Mouse (Mus musculus): ENCODE data around the gene Fastkd5. TPM values are rescaled to one million over a fixed set of nuclear protein-coding genes. Genes with fewer than 3 reads are reported as not detected.

Fastkd5 gene
- polyA plus RNA-seq, 1 experiment from 2014 or later, result 22.3 TPM

DNA sequence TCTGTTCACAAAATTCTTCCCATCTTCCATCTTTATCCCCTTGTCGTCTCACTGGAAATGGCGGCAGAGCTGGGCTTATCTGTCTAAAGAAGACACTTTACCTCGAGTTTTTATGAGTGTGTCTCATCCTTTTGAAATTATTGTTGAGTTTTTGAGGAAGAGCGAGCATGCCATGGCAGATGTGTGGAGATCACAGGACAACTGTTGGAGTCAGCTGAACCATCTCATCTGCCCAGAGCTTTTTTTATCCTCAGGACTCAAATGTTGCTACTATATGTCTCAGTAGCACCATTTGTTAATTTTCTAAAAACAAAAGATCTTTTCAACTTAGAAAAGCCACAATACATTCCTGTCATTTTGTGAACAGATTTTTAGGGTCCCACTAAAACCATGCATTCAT, 15.4 kb upstream of the Fastkd5 start:
- Histone ChIP-seq H3K9me3 (replicated peaks) (no peaks in the 10 kb centered on the region), H3K27me3 (ENCODE audit: low read depth, poor library complexity, severe bottlenecking) (peaks cover 19% of the 10 kb centered on the region), H3K4me1 (peaks cover 14% of the 10 kb centered on the region), H3K27ac (no peak overlapping the region), H3K36me3 (peaks cover 12% of the 10 kb centered on the region; the same call in 1 of the 2 replicates), H3K4me3 (no peak overlapping the region)
- 85% methylated on average over 4 of the region's 4 CpGs for WGBS
- no peak for DNase-seq (ENCODE audit: low spot score)

DNA sequence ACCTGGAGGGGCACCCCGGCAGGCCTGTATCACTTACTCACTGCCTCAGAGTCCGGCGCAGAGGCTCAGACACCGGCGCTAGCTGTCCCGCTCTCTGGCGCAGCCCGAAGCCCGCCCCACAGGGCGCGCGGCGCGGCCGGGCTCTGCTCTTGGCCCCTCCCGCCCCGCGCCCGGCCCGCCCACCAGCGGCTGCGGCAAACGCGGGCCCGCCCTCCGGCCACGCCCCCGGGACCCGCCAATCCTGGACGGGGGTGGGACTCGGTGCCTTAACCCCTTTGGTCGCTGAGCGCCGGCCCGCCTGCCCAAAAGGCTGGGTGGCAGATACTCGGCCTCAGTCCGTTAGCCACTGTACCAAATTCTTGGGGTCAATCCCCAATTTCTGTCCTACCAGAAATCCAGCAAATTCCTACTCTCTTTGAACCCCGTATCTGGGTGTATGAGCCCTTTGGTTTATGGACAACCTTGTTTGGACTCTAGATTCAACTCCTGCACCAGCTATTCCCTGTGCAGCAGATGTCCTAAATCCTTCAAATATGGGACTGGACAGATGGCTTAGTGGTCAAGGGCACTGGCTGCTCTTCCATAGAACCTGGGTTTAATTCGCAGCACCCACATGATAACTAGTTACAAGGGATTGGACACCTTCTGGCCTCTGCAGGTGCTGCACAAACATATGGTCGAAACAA, 13.0 kb upstream of the Fastkd5 start, which contains the start of gene Lzts3:
Lzts3 (minus strand) TSS at position 120 of the 686 bp plus-strand sequence.
- Histone ChIP-seq H3K4me3 (peak within 1 kb of the TSS; percentile 79), H3K9me3 (replicated peaks) (no peaks in the 10 kb centered on the region), H3K27me3 (ENCODE audit: low read depth, poor library complexity, severe bottlenecking) (peaks cover 43% of the 10 kb centered on the region), H3K36me3 (peaks cover 3% of the 10 kb centered on the region; the same call in 1 of the 2 replicates), H3K4me1 (peaks cover 19% of the 10 kb centered on the region), H3K27ac (peak within 1 kb of the TSS; percentile 84)
- WGBS, result 4% methylated on average over 40 of the region's 40 CpGs
- DNase-seq (ENCODE audit: low spot score), result peak; percentile 97

DNA sequence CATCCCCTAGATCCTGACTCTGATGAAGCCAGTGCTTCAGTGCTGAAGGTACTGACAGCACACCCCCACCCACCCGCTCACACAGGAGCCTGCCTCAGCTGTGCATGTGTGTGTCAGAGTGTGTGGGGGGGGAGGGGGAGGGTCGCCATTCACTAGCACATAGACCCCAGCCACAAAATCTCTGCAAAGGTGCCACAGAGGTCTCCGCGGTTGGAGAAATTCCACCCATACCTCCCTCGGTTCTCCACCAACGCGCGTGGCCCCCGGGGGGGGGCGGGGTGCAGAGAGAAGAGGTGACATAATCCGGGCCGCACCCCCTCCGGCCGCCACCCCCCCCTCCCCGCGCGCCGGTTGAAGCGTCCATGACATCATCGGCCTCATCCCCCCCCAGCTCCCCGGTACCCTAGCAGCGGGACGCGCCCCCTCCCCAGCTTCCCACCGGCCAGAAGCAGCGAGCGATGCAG, 12.4 kb upstream of the Fastkd5 start:
- Histone ChIP-seq H3K27ac (peak overlapping the region; percentile 84), H3K36me3 (peaks cover 3% of the 10 kb centered on the region; the same call in 1 of the 2 replicates), H3K27me3 (ENCODE audit: low read depth, poor library complexity, severe bottlenecking) (peaks cover 49% of the 10 kb centered on the region), H3K4me1 (peaks cover 20% of the 10 kb centered on the region), H3K4me3 (peak overlapping the region; percentile 79), H3K9me3 (replicated peaks) (no peaks in the 10 kb centered on the region)
- DNase-seq (ENCODE audit: low spot score), result no peak
- 0% methylated on average over 27 of the region's 27 CpGs for WGBS

DNA sequence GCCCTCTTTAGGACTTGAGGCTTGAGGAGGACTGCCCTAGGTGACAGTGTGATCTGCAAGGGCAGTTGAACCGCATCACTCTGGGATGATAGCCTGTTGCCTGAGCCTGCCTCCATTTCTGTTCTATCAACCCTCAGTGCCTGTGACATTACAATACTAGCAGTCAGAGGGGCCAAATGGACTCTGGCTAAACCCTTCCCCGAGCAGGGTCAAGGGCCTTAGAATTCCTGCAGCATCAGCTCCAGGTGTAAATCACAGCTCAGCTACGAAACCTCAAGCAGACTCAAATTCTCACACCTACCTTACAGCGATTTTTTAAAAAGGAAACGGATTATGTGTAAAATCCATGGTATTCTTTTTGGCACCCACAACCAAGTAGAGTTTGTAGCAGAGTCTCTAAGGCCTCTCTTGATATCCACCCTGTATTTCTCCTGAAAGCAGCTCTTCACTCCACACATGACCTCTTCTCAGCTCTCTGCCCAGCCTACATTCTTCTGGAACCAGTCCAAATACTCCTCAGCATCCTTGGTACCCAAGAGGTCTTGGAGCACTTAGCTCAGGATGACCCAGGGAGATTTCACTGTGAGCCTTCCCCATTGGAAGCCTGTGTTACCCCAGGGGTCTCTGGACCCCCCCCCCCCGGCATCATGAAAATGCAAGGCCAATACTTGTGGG, 11.7 kb upstream of the Fastkd5 start:
- Histone ChIP-seq H3K4me1 (peaks cover 20% of the 10 kb centered on the region), H3K4me3 (peak overlapping the region; percentile 79; the same call in 1 of the 2 replicates), H3K9me3 (replicated peaks) (no peaks in the 10 kb centered on the region), H3K27ac (no peak overlapping the region), H3K27me3 (ENCODE audit: low read depth, poor library complexity, severe bottlenecking) (peaks cover 56% of the 10 kb centered on the region), H3K36me3 (no peaks in the 10 kb centered on the region)
- 42% methylated on average over 6 of the region's 6 CpGs for WGBS
- DNase-seq (ENCODE audit: low spot score), result no peak

DNA sequence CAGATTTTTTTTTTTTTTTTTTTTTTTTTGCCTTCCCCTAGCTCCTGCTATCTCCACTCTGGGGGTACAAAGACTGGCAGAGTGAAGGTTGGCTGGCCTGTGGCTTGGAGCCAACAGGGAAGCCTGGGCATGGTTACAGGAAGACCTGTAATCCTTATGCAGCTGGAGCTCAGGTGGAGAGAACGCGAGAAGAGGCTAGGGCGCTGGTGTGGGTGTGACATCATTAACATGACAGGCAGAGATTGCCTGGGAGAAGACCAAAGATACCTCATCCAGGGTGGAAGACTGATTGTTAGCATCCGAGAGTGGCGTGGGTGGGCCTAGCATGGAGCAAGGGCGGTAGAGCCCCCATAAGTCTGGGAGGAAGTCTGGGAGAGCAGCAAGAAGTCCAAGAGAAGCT, 9.4 kb upstream of the Fastkd5 start:
- Histone ChIP-seq H3K27ac (no peak overlapping the region), H3K27me3 (ENCODE audit: low read depth, poor library complexity, severe bottlenecking) (peaks cover 79% of the 10 kb centered on the region)
- DNase-seq (ENCODE audit: low spot score), result no peak

DNA sequence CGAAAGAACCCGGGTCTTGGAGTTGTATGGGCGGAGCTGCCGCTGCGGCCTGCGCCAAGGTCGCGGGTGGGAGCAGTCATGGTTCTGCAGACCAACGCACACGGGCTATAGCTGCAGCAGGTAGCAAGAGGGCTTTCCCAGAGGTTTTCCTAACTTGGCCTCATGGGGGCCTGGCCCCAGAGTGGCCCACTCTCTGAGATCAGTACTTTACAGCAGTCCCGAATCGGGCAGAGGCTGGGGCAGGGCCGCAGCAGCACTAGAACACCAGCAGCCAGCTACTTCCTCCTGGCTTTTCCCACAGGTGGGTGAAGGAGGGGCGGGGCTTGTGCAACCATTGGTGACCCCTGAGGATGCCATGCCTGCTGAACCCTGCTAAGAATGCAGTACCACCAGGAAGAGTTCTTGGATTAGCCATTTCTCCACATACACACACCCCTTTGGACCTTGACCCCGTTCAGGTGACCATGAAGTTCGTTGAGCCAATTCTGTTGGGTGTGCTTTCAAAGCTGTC, 8.3 kb upstream of the Fastkd5 start:
- Histone ChIP-seq H3K27me3 (ENCODE audit: low read depth, poor library complexity, severe bottlenecking) (peaks cover 90% of the 10 kb centered on the region), H3K9me3 (replicated peaks) (no peaks in the 10 kb centered on the region), H3K27ac (no peak overlapping the region), H3K36me3 (no peaks in the 10 kb centered on the region), H3K4me3 (no peak overlapping the region), H3K4me1 (peaks cover 48% of the 10 kb centered on the region)
- 25% methylated on average over 16 of the region's 16 CpGs for WGBS
- DNase-seq (ENCODE audit: low spot score), result no peak

More for the DNA sequence above, 9.4 kb upstream of the Fastkd5 start:
- Histone ChIP-seq H3K4me3 (no peak overlapping the region), H3K9me3 (replicated peaks) (no peaks in the 10 kb centered on the region), H3K4me1 (peaks cover 39% of the 10 kb centered on the region), H3K36me3 (no peaks in the 10 kb centered on the region)
- 70% methylated on average over 6 of the region's 6 CpGs for WGBS

DNA sequence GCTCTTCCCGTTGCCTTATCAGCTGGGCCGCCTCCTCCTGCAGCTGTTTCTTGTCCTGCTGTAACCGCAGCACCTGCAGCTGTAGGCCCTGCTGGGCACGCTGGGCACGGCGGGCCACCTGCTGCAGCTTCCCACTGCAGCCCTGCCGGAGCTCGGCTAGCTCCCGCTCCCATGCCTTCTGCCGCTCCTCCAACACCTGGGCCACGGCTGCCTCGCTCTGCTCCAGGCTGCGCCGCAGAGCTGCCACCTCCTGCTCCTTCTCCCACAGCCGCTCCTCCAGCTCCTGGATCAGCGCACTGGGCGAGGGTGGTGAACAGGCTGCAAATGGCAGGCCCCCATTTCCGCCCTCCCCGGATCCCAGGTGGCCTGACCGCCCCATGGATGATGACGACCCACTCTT, 6.0 kb upstream of the Fastkd5 start:
- Histone ChIP-seq H3K9me3 (replicated peaks) (no peaks in the 10 kb centered on the region), H3K4me1 (peaks cover 38% of the 10 kb centered on the region), H3K4me3 (peak overlapping the region; percentile 58), H3K27ac (no peak overlapping the region), H3K36me3 (no peaks in the 10 kb centered on the region), H3K27me3 (ENCODE audit: low read depth, poor library complexity, severe bottlenecking) (peaks cover 81% of the 10 kb centered on the region)
- 9% methylated on average over 21 of the region's 21 CpGs for WGBS
- peak; percentile 51 for DNase-seq (ENCODE audit: low spot score)

DNA sequence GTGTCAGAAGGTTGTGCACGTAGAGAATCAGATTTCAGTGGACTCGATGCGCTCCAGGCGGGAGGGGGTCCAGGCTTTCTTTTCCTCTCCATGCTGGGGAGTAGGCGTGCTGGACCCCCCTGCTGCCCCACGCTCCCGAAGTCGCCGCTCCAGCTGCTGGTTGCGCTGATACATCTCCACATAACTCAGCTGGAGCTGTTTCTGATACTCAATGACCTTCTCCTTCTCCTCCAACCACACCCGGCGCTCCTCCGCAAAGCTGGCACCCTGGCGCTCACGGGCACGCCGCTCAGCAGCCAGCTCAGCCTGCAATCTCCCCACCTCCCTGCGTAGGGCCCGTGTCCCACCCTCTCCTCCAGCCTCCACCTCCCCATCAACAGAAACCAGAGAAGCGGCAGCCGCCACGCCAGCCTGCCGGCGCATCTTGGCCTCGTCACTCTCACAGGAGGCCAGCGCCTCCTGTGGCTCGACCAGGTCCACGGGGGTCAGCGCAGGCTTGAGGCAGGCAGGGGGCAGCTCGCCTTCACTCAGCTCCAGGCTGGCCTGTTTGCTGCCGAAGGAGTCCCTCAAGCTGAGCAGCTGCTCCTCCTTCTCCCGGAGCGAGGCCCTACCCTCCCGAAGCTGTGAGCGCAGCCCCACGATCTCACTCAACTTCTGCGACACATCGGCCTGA, 5.0 kb upstream of the Fastkd5 start:
- H3K27me3 ChIP-seq (ENCODE audit: low read depth, poor library complexity, severe bottlenecking), result peaks cover 71% of the 10 kb centered on the region
- peak overlapping the region; percentile 58 for H3K4me3 ChIP-seq
- H3K27ac ChIP-seq, result peak overlapping the region; percentile 73
- peak; percentile 78 for DNase-seq (ENCODE audit: low spot score)
- H3K9me3 ChIP-seq (replicated peaks), result no peaks in the 10 kb centered on the region
- WGBS, result under 1% methylated on average over 38 of the region's 38 CpGs
- H3K4me1 ChIP-seq, result peaks cover 41% of the 10 kb centered on the region
- H3K36me3 ChIP-seq, result no peaks in the 10 kb centered on the region

DNA sequence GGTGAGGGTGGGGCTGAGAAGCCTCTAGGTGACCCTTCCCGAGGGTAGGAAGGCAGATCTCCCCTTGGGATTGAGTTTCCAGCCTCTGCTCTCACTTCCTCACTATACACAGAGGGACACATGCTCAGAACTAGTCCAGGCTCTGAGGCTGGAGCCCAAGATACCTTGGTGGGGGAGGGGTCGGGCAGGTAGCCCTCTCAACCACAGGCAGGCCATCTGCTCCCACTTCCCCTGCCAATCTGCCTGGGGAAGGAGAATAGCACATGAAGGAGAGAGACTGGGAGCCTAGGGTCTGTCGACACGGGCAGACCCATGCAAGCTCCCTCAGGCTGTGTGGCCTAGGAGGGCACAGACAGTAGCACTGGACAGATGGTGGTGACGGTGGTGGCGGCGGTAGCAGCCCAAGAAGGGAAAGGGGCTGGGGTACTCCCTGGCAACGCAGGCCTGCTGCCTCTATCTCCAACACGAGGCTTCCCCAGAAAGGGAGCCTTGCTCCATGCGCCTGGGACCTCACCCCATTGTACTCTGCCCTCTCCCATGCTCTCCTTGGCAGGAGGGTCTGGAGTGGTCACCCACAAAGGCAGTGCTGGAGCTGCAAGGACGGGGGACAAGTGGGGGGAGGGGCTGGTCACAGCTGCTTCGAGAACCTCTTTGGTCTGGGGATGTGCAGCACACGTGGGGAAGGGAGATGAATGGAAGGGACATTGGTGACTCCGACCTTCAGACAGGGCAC, 4.3 kb upstream of the Fastkd5 start:
- Histone ChIP-seq H3K27ac (peak overlapping the region; percentile 73; the same call in 1 of the 2 replicates), H3K4me3 (peak overlapping the region; percentile 58), H3K27me3 (ENCODE audit: low read depth, poor library complexity, severe bottlenecking) (peaks cover 64% of the 10 kb centered on the region), H3K9me3 (replicated peaks) (no peaks in the 10 kb centered on the region), H3K36me3 (no peaks in the 10 kb centered on the region), H3K4me1 (peaks cover 42% of the 10 kb centered on the region)
- peak; percentile 43 for DNase-seq (ENCODE audit: low spot score)
- WGBS, result 12% methylated on average over 14 of the region's 14 CpGs

DNA sequence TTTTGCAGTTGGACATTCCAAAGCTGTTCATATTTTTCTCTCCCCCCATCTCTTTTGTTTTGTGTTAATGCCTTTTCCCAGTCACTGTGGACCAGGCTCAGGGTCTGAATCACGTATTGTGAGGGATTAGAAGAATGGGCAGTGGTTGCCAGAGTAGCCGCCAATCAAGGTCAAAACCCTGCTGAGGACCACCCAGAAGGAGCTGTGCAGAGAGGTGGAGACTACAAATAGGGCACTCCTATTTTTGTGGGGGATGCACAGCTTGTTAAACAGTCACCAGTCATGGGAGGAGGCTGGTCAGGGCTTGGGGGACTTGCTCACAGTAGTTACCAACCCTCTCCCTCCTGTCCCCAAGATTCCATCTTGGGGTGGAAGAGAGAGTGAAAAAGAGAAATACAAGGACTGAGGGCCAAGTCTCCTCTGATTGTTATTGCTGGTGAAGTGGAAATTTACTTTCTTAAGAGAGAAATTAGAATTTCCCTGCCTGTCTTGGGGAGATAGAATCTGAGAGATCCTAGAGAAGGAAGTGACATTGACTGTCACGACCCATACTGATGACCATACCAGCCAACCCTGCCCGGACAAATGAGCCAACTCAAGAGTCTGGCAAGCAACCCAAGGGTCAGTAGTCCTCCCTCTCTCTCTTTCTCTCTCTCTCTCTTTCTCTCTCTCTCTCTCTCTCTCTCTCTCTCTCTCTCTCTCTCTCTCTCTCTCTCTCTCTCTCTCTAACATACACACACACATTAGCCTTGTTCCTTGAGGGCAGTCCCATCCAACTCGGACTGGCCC, 3.3 kb upstream of the Fastkd5 start:
- no peak for DNase-seq (ENCODE audit: low spot score)
- Histone ChIP-seq H3K4me3 (no peak overlapping the region), H3K36me3 (peaks cover 1% of the 10 kb centered on the region), H3K9me3 (replicated peaks) (no peaks in the 10 kb centered on the region), H3K27ac (no peak overlapping the region), H3K4me1 (peaks cover 48% of the 10 kb centered on the region), H3K27me3 (ENCODE audit: low read depth, poor library complexity, severe bottlenecking) (peaks cover 53% of the 10 kb centered on the region)
- WGBS, result 58% methylated on average over 5 of the region's 5 CpGs

DNA sequence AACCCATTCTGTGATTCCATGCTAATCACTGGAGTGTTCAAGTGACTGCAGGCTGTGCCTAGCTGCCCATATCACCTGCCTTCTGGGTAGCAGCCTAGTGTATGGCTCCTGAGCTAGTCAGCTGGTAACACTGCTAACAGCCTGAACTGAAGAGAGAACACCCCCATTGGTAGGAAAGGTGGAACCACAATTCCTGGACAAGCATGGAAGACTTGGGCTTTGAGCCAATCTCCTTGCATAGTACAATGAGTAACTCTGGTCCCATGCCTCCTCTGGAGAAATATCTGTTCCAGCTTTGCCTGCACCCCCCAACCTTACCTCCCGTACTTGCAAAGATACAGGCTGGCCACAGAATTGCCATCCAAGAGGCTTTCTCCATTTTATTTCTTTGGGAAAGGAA, 2.6 kb upstream of the Fastkd5 start:
- H3K36me3 ChIP-seq, result peaks cover 8% of the 10 kb centered on the region
- WGBS, result 92% methylated on average over 1 of the region's 1 CpGs
- peaks cover 47% of the 10 kb centered on the region for H3K27me3 ChIP-seq (ENCODE audit: low read depth, poor library complexity, severe bottlenecking)
- no peak overlapping the region for H3K27ac ChIP-seq
- H3K4me3 ChIP-seq, result no peak overlapping the region
- H3K9me3 ChIP-seq (replicated peaks), result no peaks in the 10 kb centered on the region
- no peak for DNase-seq (ENCODE audit: low spot score)
- H3K4me1 ChIP-seq, result peaks cover 44% of the 10 kb centered on the region

Data from limb, embryonic 10.5 days (tissue).